Mouse (Mus musculus): ENCODE results near the gene Pfkl. TPM values are rescaled to one million over a fixed set of nuclear protein-coding genes. Genes with fewer than 3 reads are reported as not detected.

Pfkl gene
- 149 and 164 TPM in 2 replicates for polyA plus RNA-seq (2015; fragmentation: Nextera tagmentation; extraction: Ambion mirVana)

DNA sequence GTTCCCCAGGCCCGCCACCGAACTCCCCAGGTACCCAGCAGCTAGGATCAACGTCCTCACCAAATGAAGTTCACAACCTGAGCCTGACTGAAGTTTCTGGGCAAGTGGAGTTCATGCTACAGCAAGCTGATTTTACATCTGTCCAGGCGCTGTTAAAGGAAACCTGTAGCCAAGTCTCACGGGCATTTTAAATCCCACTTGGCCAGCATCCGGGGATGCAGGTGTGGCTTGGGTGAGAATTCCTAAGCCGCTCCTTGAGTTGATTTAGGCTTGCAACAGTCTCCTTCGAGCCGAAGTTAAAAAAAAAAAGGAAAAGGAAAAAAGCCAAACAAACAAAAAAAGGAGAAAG lies at the start of gene Pfkl:
Gene Pfkl, minus strand, starts transcription at position 139 of the 349 bp plus-strand sequence.
- peak within 1 kb of the TSS; percentile 99 for H3K27ac ChIP-seq
- peak; percentile 5; the same call in 1 of the 2 replicates for ATAC-seq (replicated peaks; ENCODE audit: low FRiP score)
- H3K4me1 ChIP-seq: peaks cover 43% of the 10 kb centered on the region
- peaks cover 5% of the 10 kb centered on the region; the same call in 1 of the 2 replicates for H3K36me3 ChIP-seq
- H3K9me3 ChIP-seq (replicated peaks): no peaks in the 10 kb centered on the region
- no peaks in the 10 kb centered on the region for H3K27me3 ChIP-seq
- peak within 1 kb of the TSS; percentile 86 for H3K9ac ChIP-seq
- peak within 1 kb of the TSS; percentile 86 for H3K4me2 ChIP-seq
- H3K4me3 ChIP-seq (replicated peaks): peak within 1 kb of the TSS; percentile 72
- under 1% methylated on average over 9 of the region's 9 CpGs for WGBS

GRCm38 (mm10) chr10:78057056-78057455 lies 47.2 kb upstream of the Pfkl start:
- no peaks in the 10 kb centered on the region for H3K36me3 ChIP-seq
- H3K9me3 ChIP-seq (replicated peaks): no peaks in the 10 kb centered on the region
- WGBS: 86% methylated on average over 8 of the region's 8 CpGs
- no peak for ATAC-seq (replicated peaks; ENCODE audit: low FRiP score)
- H3K9ac ChIP-seq: no peak overlapping the region
- H3K4me1 ChIP-seq: 0 out of 2 replicates have a peak, but pooled peaks cover 3% of the 10 kb centered on the region
- no peak overlapping the region for H3K4me2 ChIP-seq
- no peak overlapping the region for H3K27ac ChIP-seq
- no peaks in the 10 kb centered on the region for H3K27me3 ChIP-seq
- no peak overlapping the region for H3K4me3 ChIP-seq (replicated peaks)

DNA sequence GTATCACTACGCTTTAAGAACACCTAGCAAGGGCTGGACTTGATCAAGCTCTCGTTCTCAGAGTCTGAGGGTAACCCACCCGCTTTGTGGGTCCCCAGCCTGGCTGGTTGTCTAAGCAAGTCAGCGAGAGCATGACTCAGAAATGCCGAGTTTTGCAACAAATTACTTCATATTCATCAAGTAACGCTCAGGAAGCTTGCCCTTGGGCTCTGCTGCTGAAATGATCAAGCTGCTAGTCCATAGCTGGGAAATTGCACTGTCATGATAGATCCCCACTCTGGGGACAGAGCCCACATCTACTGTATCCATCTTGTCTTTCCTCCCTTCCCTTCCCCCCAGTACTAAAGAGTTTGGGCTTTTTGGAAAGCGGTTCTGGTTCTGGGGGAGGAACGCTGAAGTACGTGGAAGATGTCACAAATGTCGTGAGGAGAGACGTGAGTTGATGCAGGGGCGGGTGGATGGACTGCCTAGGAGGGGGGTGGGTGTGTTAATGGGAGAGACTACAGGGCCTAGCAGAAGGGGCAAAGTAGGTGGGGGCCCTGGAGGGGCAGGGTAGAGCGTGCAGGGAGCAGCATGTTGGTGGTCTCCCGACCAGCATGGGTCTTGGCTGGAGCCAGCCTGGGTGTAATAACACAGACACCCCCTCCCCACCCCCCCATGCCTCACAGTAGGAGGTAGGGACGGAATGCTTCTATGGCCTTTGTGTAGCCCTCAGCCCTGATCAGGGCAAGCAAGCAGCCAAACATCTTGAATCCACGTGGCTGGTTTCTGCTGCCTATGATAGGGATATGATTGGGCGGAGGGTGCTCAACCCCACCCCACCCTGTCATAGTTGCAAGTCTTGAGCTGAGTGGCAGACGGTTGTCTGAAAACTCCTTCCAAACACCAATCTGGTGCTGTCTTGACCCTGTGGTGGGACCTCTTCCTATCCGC lies 45.0 kb upstream of the Pfkl start:
- 63% methylated on average over 19 of the region's 19 CpGs for WGBS
- Histone ChIP-seq H3K9ac (no peak overlapping the region), H3K4me2 (no peak overlapping the region), H3K27ac (no peak overlapping the region), H3K9me3 (replicated peaks) (no peaks in the 10 kb centered on the region), H3K36me3 (no peaks in the 10 kb centered on the region), H3K4me3 (replicated peaks) (no peak overlapping the region), H3K4me1 (0 out of 2 replicates have a peak, but pooled peaks cover 3% of the 10 kb centered on the region), H3K27me3 (no peaks in the 10 kb centered on the region)
- no peak for ATAC-seq (replicated peaks; ENCODE audit: low FRiP score)

DNA sequence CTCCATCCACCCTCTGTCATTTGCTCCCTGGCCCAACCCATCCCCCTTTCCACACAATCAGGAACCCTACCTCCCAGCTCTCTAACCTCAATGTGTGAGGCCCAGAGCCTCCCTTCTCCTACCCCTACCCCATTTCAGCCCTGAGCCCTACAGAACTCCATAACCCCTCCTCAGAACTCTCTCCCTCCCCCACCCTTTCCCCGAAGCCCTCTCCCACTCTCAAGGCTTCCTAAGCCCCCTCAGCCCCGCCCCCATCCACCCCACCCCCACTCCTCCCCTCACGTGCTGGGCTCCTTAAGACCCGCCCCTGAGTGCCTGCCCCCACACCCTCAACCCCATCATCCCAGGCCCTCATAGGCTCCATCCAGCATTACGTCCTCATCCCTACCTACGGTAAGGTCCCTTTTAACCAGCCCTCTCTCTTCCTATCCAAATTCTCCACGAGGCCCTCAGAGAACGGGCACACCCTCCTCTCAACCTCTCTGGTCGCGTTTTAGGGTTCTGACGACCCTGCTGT lies 39.7 kb upstream of the Pfkl start:
- Histone ChIP-seq H3K4me2 (no peak overlapping the region), H3K27me3 (no peaks in the 10 kb centered on the region), H3K9me3 (replicated peaks) (no peaks in the 10 kb centered on the region), H3K4me1 (no peaks in the 10 kb centered on the region), H3K4me3 (replicated peaks) (no peak overlapping the region), H3K36me3 (no peaks in the 10 kb centered on the region), H3K27ac (no peak overlapping the region), H3K9ac (no peak overlapping the region)
- WGBS: 54% methylated on average over 11 of the region's 11 CpGs
- ATAC-seq (replicated peaks; ENCODE audit: low FRiP score): no peak

- ATAC-seq (replicated peaks; ENCODE audit: low FRiP score): no peak
- H3K36me3 ChIP-seq: no peaks in the 10 kb centered on the region
- no peak overlapping the region for H3K27ac ChIP-seq
- no peak overlapping the region for H3K4me3 ChIP-seq (replicated peaks)
- H3K4me2 ChIP-seq: no peak overlapping the region
- WGBS: 86% methylated on average over 9 of the region's 10 CpGs
- peaks cover 5% of the 10 kb centered on the region; the same call in 1 of the 2 replicates for H3K4me1 ChIP-seq
- H3K9ac ChIP-seq: no peak overlapping the region
- H3K27me3 ChIP-seq: no peaks in the 10 kb centered on the region
- no peaks in the 10 kb centered on the region for H3K9me3 ChIP-seq (replicated peaks)
Observed at GRCm38 (mm10) chr10:78048061-78048730, 38.3 kb upstream of the Pfkl start.

- Histone ChIP-seq H3K27ac (no peak overlapping the region), H3K27me3 (peaks cover 4% of the 10 kb centered on the region), H3K36me3 (no peaks in the 10 kb centered on the region), H3K4me2 (no peak overlapping the region), H3K4me3 (replicated peaks) (no peak overlapping the region), H3K9ac (no peak overlapping the region), H3K9me3 (replicated peaks) (no peaks in the 10 kb centered on the region), H3K4me1 (peaks cover 9% of the 10 kb centered on the region; the same call in 1 of the 2 replicates)
- no peak for ATAC-seq (replicated peaks; ENCODE audit: low FRiP score)
- 86% methylated on average over 4 of the region's 4 CpGs for WGBS
Observed at GRCm38 (mm10) chr10:78046388-78046787, 36.5 kb upstream of the Pfkl start.

DNA sequence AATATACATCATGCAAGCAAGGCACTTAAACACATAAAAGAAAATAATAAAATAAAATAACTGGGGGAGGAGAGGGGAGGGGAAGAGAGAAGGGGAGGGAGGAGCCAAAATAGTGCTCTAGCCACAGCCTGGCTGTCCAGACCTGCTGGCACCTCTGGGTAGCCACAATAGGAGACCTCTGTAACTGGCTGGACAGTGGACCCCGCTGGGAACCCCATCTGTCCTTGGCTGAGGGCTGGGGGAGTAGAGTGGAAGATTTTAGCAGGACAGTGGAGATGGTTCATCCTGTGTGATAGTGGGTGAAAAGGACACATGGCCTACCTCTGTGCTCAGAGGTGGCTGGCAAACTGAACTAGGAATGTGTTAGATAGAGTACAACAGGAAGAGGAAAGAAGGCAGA lies 34.6 kb upstream of the Pfkl start:
- no peak overlapping the region for H3K27ac ChIP-seq
- no peaks in the 10 kb centered on the region for H3K9me3 ChIP-seq (replicated peaks)
- H3K36me3 ChIP-seq: no peaks in the 10 kb centered on the region
- WGBS: 83% methylated on average over 1 of the region's 1 CpGs
- H3K4me3 ChIP-seq (replicated peaks): no peak overlapping the region
- H3K9ac ChIP-seq: no peak overlapping the region
- peaks cover 4% of the 10 kb centered on the region for H3K27me3 ChIP-seq
- H3K4me2 ChIP-seq: no peak overlapping the region
- no peak for ATAC-seq (replicated peaks; ENCODE audit: low FRiP score)
- H3K4me1 ChIP-seq: peaks cover 9% of the 10 kb centered on the region; the same call in 1 of the 2 replicates

GRCm38 (mm10) chr10:78043406-78043836 lies 33.5 kb upstream of the Pfkl start, which contains the start of gene Aire:
TSS of gene Aire (minus strand) at chr10:78043610.
- H3K36me3 ChIP-seq: no peaks in the 10 kb centered on the region
- ATAC-seq (replicated peaks; ENCODE audit: low FRiP score): peak; percentile 61
- H3K9ac ChIP-seq: no peak within 1 kb of the TSS
- H3K4me3 ChIP-seq (replicated peaks): peak within 1 kb of the TSS; percentile 30
- H3K4me2 ChIP-seq: peak within 1 kb of the TSS; percentile 56
- peaks cover 4% of the 10 kb centered on the region for H3K27me3 ChIP-seq
- peaks cover 9% of the 10 kb centered on the region; the same call in 1 of the 2 replicates for H3K4me1 ChIP-seq
- no peaks in the 10 kb centered on the region for H3K9me3 ChIP-seq (replicated peaks)
- no peak within 1 kb of the TSS for H3K27ac ChIP-seq
- WGBS: 4% methylated on average over 27 of the region's 27 CpGs

DNA sequence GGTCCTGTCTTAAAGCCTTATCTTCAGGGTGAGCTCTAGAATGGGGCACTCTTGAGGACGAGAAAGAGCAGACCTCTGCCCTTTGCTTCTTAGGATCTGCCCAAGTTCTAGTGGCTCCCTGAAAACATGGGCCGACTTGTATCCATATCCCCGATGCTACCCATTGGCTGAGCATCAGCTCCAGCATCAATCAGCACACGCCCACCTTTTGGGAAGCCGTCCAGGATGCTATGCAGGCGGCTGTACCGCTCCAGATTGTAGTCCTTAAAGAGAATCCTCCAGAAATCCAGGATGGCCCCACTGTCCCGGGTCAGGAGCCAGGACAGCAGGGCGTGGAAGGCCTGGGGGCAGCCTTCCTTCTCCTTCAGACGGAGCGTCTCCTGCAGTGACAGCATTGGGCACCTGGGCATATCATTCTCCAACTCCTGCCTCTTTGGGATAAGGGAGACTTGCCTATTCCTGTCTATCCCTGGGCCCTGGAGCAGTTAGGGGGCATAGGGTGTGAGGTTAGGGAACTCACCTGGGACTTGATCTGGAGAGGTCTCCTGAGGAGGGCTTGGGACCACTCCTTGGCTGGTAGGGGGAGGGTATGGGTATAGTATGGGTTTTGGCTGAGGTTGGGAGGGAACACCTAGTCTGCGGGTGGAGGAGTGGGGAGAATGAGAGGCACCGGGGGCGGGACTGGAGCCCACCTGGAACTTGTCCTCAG lies 33.0 kb upstream of the Pfkl start:
- peaks cover 9% of the 10 kb centered on the region; the same call in 1 of the 2 replicates for H3K4me1 ChIP-seq
- no peaks in the 10 kb centered on the region for H3K9me3 ChIP-seq (replicated peaks)
- no peak overlapping the region for H3K27ac ChIP-seq
- H3K4me3 ChIP-seq (replicated peaks): peak overlapping the region; percentile 30
- H3K27me3 ChIP-seq: peaks cover 4% of the 10 kb centered on the region
- H3K9ac ChIP-seq: no peak overlapping the region
- no peaks in the 10 kb centered on the region for H3K36me3 ChIP-seq
- ATAC-seq (replicated peaks; ENCODE audit: low FRiP score): no peak
- peak overlapping the region; percentile 56 for H3K4me2 ChIP-seq
- 57% methylated on average over 14 of the region's 14 CpGs for WGBS

DNA sequence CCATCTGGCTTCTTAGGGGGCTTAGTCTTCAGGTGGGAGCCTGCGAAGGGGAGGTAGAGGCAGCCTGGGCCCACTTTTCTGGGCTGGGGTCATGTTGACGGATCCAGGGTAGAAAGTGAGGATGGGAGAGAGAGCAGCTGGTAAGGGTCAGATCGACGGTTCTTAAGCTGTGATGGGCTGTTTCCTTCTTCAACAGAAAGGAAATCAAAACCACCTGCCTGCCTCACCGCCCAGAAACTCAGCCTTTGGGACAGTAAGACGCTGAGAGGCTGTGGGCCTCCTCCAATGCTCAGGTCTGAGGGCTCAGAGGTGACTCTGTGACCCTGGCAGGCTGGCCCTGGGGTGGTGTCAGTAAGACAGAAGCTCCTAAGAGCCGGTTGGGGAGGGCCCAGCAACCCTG lies 32.2 kb upstream of the Pfkl start:
- H3K27me3 ChIP-seq: peaks cover 4% of the 10 kb centered on the region
- 60% methylated on average over 7 of the region's 7 CpGs for WGBS
- H3K27ac ChIP-seq: no peak overlapping the region
- H3K36me3 ChIP-seq: no peaks in the 10 kb centered on the region
- no peak overlapping the region for H3K4me2 ChIP-seq
- ATAC-seq (replicated peaks; ENCODE audit: low FRiP score): no peak
- no peak overlapping the region for H3K9ac ChIP-seq
- H3K4me3 ChIP-seq (replicated peaks): no peak overlapping the region
- H3K9me3 ChIP-seq (replicated peaks): no peaks in the 10 kb centered on the region
- H3K4me1 ChIP-seq: peaks cover 9% of the 10 kb centered on the region; the same call in 1 of the 2 replicates

DNA sequence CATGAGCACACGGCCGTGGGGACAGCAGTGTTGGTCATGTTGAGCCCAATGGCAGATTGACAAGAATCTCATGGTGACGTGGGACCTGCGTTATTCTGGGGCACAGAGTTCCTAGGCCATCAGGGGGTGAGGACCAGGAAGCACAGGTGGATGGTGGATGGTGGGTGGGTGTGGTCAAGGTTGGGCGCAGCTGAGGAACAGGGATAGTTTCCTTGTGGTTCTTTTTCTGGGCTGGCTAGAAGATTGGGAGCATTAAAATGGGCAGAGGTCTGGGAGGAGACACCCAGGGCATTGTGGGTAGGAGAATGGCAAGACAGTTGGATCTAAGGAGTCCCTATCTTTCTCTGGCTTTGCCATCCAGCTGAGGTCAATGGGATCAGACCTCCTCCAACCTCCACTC lies 31.8 kb upstream of the Pfkl start, which contains the start of gene Dnmt3l:
Gene Dnmt3l, plus strand, starts transcription at position 301 of the 400 bp plus-strand sequence.
- no peak for ATAC-seq (replicated peaks; ENCODE audit: low FRiP score)
- 92% methylated on average over 5 of the region's 5 CpGs for WGBS

More for the DNA sequence above, 31.8 kb upstream of the Pfkl start, which contains the start of gene Dnmt3l:
- H3K27ac ChIP-seq: no peak within 1 kb of the TSS
- H3K4me3 ChIP-seq (replicated peaks): no peak within 1 kb of the TSS
- no peak within 1 kb of the TSS for H3K4me2 ChIP-seq
- H3K4me1 ChIP-seq: peaks cover 9% of the 10 kb centered on the region; the same call in 1 of the 2 replicates
- no peak within 1 kb of the TSS for H3K9ac ChIP-seq
- H3K27me3 ChIP-seq: peaks cover 4% of the 10 kb centered on the region
- H3K36me3 ChIP-seq: no peaks in the 10 kb centered on the region
- no peaks in the 10 kb centered on the region for H3K9me3 ChIP-seq (replicated peaks)
